Mouse (Mus musculus): ENCODE data around the gene Kat7. TPM values are rescaled to one million over a fixed set of nuclear protein-coding genes. Genes with fewer than 3 reads are reported as not detected.
A peak's percentile ranks its signal among the peaks of the same experiment; 100 is the strongest.

The Kat7 gene
- polyA plus RNA-seq, 1 experiment from 2014 or later = 80.1 TPM

DNA sequence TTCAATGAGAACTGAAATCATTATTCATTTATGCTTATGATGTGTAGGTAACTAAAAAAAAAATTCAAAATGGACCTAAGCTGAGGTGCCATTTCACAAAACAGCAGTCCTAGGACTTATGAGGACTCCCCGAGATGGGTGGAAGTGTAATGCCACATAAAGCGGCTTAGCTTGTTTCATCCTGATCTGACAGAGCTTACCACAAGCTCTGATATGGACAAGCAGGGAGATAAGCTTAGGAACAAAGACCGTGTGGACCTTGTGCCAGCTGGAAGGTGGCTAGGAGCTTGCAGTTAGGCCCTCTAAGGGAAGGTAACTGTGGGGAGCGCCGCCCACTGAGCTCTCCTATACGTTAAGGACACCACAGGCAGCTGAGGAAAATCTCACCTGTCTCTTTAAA is 34.0 kb downstream of the Kat7 start:
- no peaks in the 10 kb centered on the region for H3K27me3 ChIP-seq (ENCODE audit: control insufficient read depth, insufficient read depth, low read length)
- no peak overlapping the region for H3K9ac ChIP-seq (ENCODE audit: low read depth, low read length)
- H3K4me3 ChIP-seq (ENCODE audit: low read length) = no peak overlapping the region
- peaks cover 99% of the 10 kb centered on the region for H3K36me3 ChIP-seq (ENCODE audit: control insufficient read depth, insufficient read depth, low read length)
- ATAC-seq (ENCODE audit: low FRiP score, low TSS enrichment) = no peak
- 93% methylated on average over 6 of the region's 6 CpGs for WGBS
- no peaks in the 10 kb centered on the region for H3K9me3 ChIP-seq (ENCODE audit: control insufficient read depth, low read length)
- H3K4me1 ChIP-seq (ENCODE audit: control insufficient read depth, insufficient read depth, low read length) = no peaks in the 10 kb centered on the region
- H3K4me2 ChIP-seq (replicated peaks; ENCODE audit: low read depth, low read length) = no peak overlapping the region
- no peak overlapping the region for H3K27ac ChIP-seq (ENCODE audit: low read depth, low read length)

DNA sequence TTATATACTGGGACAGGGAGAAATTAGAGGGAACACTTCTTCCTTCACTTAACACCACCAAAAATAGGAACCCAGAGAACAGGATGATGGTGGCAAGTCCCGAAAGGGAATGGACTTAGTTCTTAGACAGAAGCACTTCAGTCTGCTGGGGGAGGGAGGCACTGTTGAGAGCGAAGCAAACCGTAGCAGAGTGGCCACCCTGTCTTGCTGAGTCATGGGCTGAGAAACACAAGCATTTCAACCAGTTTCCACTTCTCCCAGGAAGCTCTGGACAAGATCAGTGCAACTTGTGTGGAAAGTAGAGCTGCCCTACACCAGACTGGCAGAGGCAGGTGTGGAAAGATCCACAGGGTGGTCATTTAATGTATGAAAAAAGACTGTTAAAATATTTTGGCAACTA is 35.4 kb downstream of the Kat7 start:
- WGBS = 90% methylated on average over 3 of the region's 3 CpGs
- Histone ChIP-seq H3K27ac (ENCODE audit: low read depth, low read length) (no peak overlapping the region), H3K4me3 (ENCODE audit: low read length) (no peak overlapping the region), H3K9me3 (ENCODE audit: control insufficient read depth, low read length) (no peaks in the 10 kb centered on the region), H3K9ac (ENCODE audit: low read depth, low read length) (no peak overlapping the region), H3K36me3 (ENCODE audit: control insufficient read depth, insufficient read depth, low read length) (peaks cover 95% of the 10 kb centered on the region), H3K4me2 (replicated peaks; ENCODE audit: low read depth, low read length) (no peak overlapping the region), H3K4me1 (ENCODE audit: control insufficient read depth, insufficient read depth, low read length) (no peaks in the 10 kb centered on the region), H3K27me3 (ENCODE audit: control insufficient read depth, insufficient read depth, low read length) (no peaks in the 10 kb centered on the region)
- no peak for ATAC-seq (ENCODE audit: low FRiP score, low TSS enrichment)

DNA sequence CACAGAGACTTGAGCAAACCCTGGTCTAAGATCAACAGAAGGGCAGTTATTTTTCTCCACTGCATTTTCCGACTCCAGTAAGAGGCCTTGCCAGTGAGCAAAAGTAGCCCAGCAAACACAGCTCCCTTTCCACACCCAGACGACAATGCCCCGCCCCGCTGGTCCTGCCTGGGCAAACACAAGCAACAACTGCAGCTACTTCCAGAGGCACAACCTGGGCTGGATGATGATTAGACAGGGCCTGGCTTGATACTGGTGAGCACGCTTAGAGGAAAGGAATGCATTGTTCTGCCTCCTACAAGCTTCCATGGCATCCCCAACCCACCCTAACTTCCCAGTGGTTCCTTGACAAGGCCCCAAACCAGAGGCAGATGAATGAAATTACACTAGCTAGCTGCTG is 36.4 kb downstream of the Kat7 start:
- Histone ChIP-seq H3K27ac (ENCODE audit: low read depth, low read length) (no peak overlapping the region), H3K4me1 (ENCODE audit: control insufficient read depth, insufficient read depth, low read length) (no peaks in the 10 kb centered on the region), H3K36me3 (ENCODE audit: control insufficient read depth, insufficient read depth, low read length) (peaks cover 91% of the 10 kb centered on the region), H3K4me3 (ENCODE audit: low read length) (no peak overlapping the region), H3K9ac (ENCODE audit: low read depth, low read length) (no peak overlapping the region), H3K27me3 (ENCODE audit: control insufficient read depth, insufficient read depth, low read length) (no peaks in the 10 kb centered on the region), H3K4me2 (replicated peaks; ENCODE audit: low read depth, low read length) (no peak overlapping the region), H3K9me3 (ENCODE audit: control insufficient read depth, low read length) (no peaks in the 10 kb centered on the region)
- WGBS = 91% methylated on average over 5 of the region's 5 CpGs
- ATAC-seq (ENCODE audit: low FRiP score, low TSS enrichment) = no peak

DNA sequence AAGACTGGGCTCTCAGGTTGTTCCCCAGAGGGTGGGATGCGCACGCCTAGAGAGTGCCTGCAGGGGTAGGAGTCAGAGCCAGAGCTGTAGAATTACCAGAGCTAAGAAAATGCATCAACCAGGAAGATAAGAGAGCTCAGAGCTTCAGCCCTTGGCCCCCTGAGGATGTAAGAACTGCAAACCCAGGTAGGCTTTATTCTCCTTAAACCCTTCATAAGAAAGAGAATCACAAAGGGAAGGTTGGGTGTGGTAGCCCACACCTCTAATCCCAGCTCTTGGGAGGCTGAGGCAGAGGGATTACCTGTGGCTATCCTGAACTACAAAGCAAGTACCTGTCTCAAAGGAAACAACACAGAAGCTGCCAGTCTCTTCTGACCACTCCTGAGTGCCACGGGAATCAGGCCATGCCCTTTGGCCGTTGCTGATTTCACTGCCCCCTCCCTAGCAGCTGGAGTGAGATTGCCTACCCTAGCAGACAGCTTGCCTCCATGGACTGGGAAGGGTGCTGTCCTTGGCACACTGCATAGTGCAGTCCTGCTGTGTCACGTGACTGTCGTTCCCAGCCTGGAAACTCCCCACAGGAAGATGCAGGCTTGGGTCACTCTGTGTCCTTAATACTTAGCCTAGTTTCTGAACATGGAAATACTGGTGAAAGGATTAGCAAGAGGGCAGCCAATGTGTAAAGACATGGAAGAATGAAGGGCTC is 43.4 kb downstream of the Kat7 start:
- no peak for ATAC-seq (ENCODE audit: low FRiP score, low TSS enrichment)
- Histone ChIP-seq H3K9ac (ENCODE audit: low read depth, low read length) (no peak overlapping the region), H3K4me2 (replicated peaks; ENCODE audit: low read depth, low read length) (no peak overlapping the region), H3K4me3 (ENCODE audit: low read length) (no peak overlapping the region), H3K4me1 (ENCODE audit: control insufficient read depth, insufficient read depth, low read length) (no peaks in the 10 kb centered on the region), H3K27ac (ENCODE audit: low read depth, low read length) (no peak overlapping the region), H3K9me3 (ENCODE audit: control insufficient read depth, low read length) (no peaks in the 10 kb centered on the region), H3K36me3 (ENCODE audit: control insufficient read depth, insufficient read depth, low read length) (peaks cover 23% of the 10 kb centered on the region), H3K27me3 (ENCODE audit: control insufficient read depth, insufficient read depth, low read length) (no peaks in the 10 kb centered on the region)
- 55% methylated on average over 6 of the region's 6 CpGs for WGBS

DNA sequence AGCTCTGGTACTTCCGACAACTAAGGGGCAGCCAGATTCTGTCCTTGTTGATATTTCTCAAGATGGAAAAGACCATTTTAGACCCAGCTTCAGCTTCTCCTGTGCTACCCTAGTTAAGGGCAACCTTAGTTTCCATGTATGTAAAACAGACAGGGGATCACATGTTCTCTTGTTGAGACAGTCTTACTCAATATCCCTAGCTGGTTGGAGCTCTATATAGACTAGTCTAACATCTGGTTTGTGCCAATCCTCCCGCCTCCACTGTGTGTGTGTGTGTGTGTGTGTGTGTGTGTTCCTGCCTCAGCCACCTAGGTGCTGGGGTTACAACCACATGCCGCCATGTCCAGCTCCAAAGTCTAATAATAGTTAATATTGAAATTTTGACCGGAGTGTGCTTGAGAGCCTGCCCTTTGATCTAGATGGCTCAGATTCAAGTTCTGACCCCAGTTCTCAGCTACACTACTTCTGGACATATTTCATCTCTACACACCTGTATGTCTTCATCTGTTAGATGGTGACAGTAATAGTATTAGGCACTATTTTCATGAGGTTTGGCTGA is 45.5 kb downstream of the Kat7 start:
- 0 out of 2 replicates have a peak overlapping the region, but pooled peaks have one; percentile 7 for H3K27ac ChIP-seq (ENCODE audit: low read depth, low read length)
- H3K4me2 ChIP-seq (replicated peaks; ENCODE audit: low read depth, low read length) = no peak overlapping the region
- no peaks in the 10 kb centered on the region for H3K27me3 ChIP-seq (ENCODE audit: control insufficient read depth, insufficient read depth, low read length)
- H3K9ac ChIP-seq (ENCODE audit: low read depth, low read length) = no peak overlapping the region
- no peaks in the 10 kb centered on the region for H3K4me1 ChIP-seq (ENCODE audit: control insufficient read depth, insufficient read depth, low read length)
- no peaks in the 10 kb centered on the region for H3K9me3 ChIP-seq (ENCODE audit: control insufficient read depth, low read length)
- H3K36me3 ChIP-seq (ENCODE audit: control insufficient read depth, insufficient read depth, low read length) = peaks cover 5% of the 10 kb centered on the region; the same call in 1 of the 2 replicates
- no peak for ATAC-seq (ENCODE audit: low FRiP score, low TSS enrichment)
- H3K4me3 ChIP-seq (ENCODE audit: low read length) = no peak overlapping the region
- WGBS = 87% methylated on average over 4 of the region's 4 CpGs

DNA sequence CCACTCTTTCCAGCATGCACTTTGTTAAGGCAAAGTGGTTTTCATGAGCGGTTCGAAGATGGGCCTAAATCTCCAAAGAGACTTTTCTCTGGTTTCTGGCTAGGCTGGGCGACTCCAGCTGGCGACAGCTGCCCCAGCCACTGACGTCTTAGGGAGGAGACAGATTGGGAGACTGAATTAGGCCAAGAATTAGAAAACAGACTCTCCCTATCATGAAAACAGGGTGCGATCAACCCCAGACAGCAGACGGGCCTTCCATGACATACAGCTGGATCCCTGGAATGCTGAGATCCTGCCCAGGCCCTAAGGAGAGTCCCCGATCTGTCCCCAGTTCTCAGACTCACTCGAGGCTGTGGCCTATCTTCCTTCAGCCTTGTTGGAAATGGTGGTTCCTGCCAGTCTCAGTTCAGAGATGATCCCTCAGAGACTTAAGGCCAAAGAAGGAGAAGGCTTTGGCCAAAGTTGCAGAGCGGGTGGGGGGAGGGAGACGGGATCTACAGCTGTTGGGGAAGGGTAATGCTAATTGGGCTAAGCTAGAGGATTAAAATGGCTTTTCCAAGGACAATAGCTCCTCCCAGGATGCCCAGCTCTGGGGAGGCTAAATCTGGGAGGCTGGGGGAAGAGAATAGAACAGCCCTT is 46.1 kb downstream of the Kat7 start:
- Histone ChIP-seq H3K36me3 (ENCODE audit: control insufficient read depth, insufficient read depth, low read length) (peaks cover 2% of the 10 kb centered on the region; the same call in 1 of the 2 replicates), H3K9me3 (ENCODE audit: control insufficient read depth, low read length) (no peaks in the 10 kb centered on the region), H3K9ac (ENCODE audit: low read depth, low read length) (no peak overlapping the region), H3K4me2 (replicated peaks; ENCODE audit: low read depth, low read length) (no peak overlapping the region), H3K27me3 (ENCODE audit: control insufficient read depth, insufficient read depth, low read length) (no peaks in the 10 kb centered on the region), H3K4me3 (ENCODE audit: low read length) (no peak overlapping the region), H3K4me1 (ENCODE audit: control insufficient read depth, insufficient read depth, low read length) (no peaks in the 10 kb centered on the region), H3K27ac (ENCODE audit: low read depth, low read length) (0 out of 2 replicates have a peak overlapping the region, but pooled peaks have one; percentile 49)
- no peak for ATAC-seq (ENCODE audit: low FRiP score, low TSS enrichment)
- WGBS = 25% methylated on average over 11 of the region's 11 CpGs

DNA sequence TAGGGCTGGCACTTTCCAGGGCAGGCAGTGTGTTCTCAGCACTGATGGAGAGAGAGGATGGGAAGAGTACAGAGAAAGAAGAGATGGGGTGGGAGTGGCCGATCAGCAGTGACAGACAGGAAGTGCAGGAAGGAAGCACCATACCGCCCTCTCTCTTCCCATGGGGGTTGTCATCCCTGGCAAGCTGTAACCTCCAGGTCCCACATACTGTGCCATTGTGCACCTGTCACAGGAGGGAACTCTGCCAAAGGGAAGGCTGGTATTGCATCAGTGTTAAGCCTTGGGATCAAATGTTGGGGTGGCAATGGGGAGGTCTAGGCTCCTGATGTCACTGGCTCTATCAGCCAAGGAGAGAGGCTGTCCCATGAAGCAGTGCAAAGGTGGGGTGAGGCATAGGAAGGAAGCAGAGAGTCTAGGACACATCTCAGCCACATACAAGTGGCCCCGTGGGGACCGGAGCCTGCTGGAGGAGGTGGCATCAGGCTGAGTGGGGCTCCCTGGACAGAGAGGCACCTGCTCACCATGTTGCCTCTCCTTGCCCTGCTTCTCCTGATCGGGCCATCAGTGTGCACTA is 48.8 kb downstream of the Kat7 start, which contains the start of gene Tac4:
Gene Tac4 (plus strand): TSS at position 352 of the 574 bp plus-strand sequence.
- no peak within 1 kb of the TSS for H3K4me3 ChIP-seq (ENCODE audit: low read length)
- 64% methylated on average over 5 of the region's 5 CpGs for whole genome bisulfite sequencing
- H3K36me3 ChIP-seq (ENCODE audit: control insufficient read depth, insufficient read depth, low read length) = no peaks in the 10 kb centered on the region
- 0 out of 2 replicates have a peak, but pooled peaks cover 5% of the 10 kb centered on the region for H3K4me1 ChIP-seq (ENCODE audit: control insufficient read depth, insufficient read depth, low read length)
- H3K27me3 ChIP-seq (ENCODE audit: control insufficient read depth, insufficient read depth, low read length) = no peaks in the 10 kb centered on the region
- no peak for ATAC-seq (ENCODE audit: low FRiP score, low TSS enrichment)
- H3K27ac ChIP-seq (ENCODE audit: low read depth, low read length) = no peak within 1 kb of the TSS
- H3K4me2 ChIP-seq (replicated peaks; ENCODE audit: low read depth, low read length) = no peak within 1 kb of the TSS; the same call in 1 of the 2 replicates
- H3K9ac ChIP-seq (ENCODE audit: low read depth, low read length) = no peak within 1 kb of the TSS
- no peaks in the 10 kb centered on the region for H3K9me3 ChIP-seq (ENCODE audit: control insufficient read depth, low read length)

DNA sequence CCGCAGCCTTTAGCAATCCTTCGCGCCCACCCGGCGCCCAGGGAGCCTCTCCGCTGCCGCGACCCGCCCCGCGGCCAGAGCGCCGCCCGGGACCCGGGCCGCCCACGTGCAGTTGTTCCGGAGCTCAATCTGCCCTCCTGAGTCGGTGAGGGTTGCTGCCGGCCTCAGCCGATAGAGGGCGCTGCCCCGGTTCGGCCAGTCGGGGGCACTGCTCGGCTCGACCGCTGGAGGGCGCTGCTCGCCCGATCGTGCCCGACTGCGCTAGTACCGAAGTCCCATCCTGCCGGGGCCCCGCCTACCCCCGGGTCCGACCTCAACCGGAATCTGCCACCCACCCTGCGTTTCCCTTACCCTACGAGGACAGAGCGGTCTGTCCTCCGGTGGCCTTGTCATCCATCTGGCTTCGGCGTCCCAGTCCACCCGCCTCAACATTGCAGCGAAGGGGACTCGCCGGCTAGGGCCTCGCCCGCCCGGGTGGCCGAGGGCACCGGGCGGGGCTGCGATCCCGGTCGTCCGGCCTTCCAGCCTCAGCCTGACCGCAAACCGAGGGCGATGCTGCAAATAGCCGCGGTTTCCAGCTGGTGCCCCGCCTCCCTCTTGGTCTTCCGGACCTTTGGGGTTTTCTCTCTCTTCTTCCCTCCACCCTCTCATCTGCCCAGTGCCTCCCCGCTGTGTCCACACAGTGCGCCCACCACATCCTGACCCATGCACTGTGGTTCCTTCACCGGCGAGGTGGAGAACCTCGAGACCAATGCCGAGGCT is 50.8 kb downstream of the Kat7 start:
- Histone ChIP-seq H3K27ac (ENCODE audit: low read depth, low read length) (peak overlapping the region; percentile 48; the same call in 1 of the 2 replicates), H3K27me3 (ENCODE audit: control insufficient read depth, insufficient read depth, low read length) (no peaks in the 10 kb centered on the region), H3K9me3 (ENCODE audit: control insufficient read depth, low read length) (no peaks in the 10 kb centered on the region), H3K36me3 (ENCODE audit: control insufficient read depth, insufficient read depth, low read length) (no peaks in the 10 kb centered on the region), H3K4me1 (ENCODE audit: control insufficient read depth, insufficient read depth, low read length) (0 out of 2 replicates have a peak, but pooled peaks cover 5% of the 10 kb centered on the region), H3K4me3 (ENCODE audit: low read length) (peak overlapping the region; percentile 64), H3K9ac (ENCODE audit: low read depth, low read length) (peak overlapping the region; percentile 73), H3K4me2 (replicated peaks; ENCODE audit: low read depth, low read length) (peak overlapping the region; percentile 96)
- WGBS = 1% methylated on average over 68 of the region's 73 CpGs
- ATAC-seq (ENCODE audit: low FRiP score, low TSS enrichment) = peak; percentile 73

All from kidney, embryonic 14.5 days (tissue).